In the genomic region with DNA sequence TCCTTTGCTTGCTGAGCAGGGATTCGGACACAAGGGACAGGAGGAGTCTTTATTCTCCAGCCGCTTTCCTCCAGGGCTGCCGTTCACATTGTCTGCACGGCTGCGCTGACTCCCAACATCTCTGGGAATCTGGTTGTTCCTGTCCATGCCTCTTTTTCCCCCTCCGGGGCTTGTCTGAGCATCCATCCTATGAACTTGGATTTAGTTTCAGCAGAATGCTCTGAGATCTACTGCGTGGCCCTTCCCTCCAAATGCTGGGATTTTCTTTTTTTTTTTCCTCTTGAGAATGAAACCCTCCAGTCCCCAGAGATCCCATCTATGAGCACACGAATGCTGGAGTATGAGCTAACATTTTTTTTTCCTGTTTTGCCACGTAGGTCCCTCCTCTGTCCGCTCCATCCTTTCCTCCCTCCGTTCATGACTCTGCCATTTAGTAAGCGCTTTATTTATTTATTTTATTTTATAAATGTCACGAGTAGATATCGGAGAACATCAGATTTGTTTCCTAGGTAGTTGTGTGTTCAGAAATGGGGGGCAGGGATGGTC, we compare ENCODE assay signal across 7 mouse cellular contexts. TPM values are rescaled to one million over a fixed set of nuclear protein-coding genes. Genes with fewer than 3 reads are reported as not detected.
DNase-seq lines count a peak whose midpoint lies in the region; ATAC-seq lines count a peak whose summit lies in the region.

No protein-coding gene starts in this region.

- peak overlapping the region; percentile 73 for H3K27ac ChIP-seq in forebrain, embryonic 12.5 days
- no peak overlapping the region for H3K27ac ChIP-seq in limb, embryonic 13.5 days
- 0 out of 2 replicates have a peak overlapping the region, but pooled peaks have one; percentile 15 for H3K27ac ChIP-seq in stomach, embryonic 14.5 days (ENCODE audit: low read length)

- H3K4me2 ChIP-seq in forebrain, embryonic 12.5 days: peak overlapping the region; percentile 75
- peak overlapping the region; percentile 89 for H3K4me2 ChIP-seq in limb, embryonic 13.5 days (replicated peaks)
- H3K4me2 ChIP-seq in stomach, embryonic 14.5 days (replicated peaks; ENCODE audit: low read depth, low read length): peak overlapping the region; percentile 68

- DNase-seq in ovary, postnatal 10 days (ENCODE audit: low spot score): no peak
- DNase-seq in c-Kit-positive CD71-positive TER-119-positive erythroid progenitor cells, embryonic 14.5 days (ENCODE audit: low spot score): no peak

- no peak for ATAC-seq in megakaryocyte, adult 5-6 weeks (ENCODE audit: poor library complexity, severe bottlenecking)
- no peak for ATAC-seq in forebrain, embryonic 12.5 days (ENCODE audit: low FRiP score)
- no peak for ATAC-seq in limb, embryonic 13.5 days (ENCODE audit: low FRiP score, low read depth)
- ATAC-seq in stomach, embryonic 14.5 days (ENCODE audit: insufficient number of reproducible peaks, insufficient read depth, low FRiP score, low read depth): no peak

- no peaks in the 10 kb centered on the region for H3K27me3 ChIP-seq in megakaryocyte, embryonic 14.5 days (replicated peaks)
- no peaks in the 10 kb centered on the region for H3K27me3 ChIP-seq in forebrain, embryonic 12.5 days
- H3K27me3 ChIP-seq in limb, embryonic 13.5 days: no peaks in the 10 kb centered on the region
- no peaks in the 10 kb centered on the region for H3K27me3 ChIP-seq in stomach, embryonic 14.5 days (ENCODE audit: control insufficient read depth, insufficient read depth, low read length)

- H3K36me3 ChIP-seq in megakaryocyte, embryonic 14.5 days (replicated peaks; ENCODE audit: low read length): peaks cover 52% of the 10 kb centered on the region
- H3K36me3 ChIP-seq in forebrain, embryonic 12.5 days (replicated peaks): no peaks in the 10 kb centered on the region
- peaks cover 4% of the 10 kb centered on the region; the same call in 1 of the 2 replicates for H3K36me3 ChIP-seq in limb, embryonic 13.5 days
- no peaks in the 10 kb centered on the region for H3K36me3 ChIP-seq in stomach, embryonic 14.5 days (ENCODE audit: control insufficient read depth, insufficient read depth, low read length)

- peak overlapping the region; percentile 95 for H3K9ac ChIP-seq in forebrain, embryonic 12.5 days
- no peak overlapping the region for H3K9ac ChIP-seq in limb, embryonic 13.5 days
- no peak overlapping the region for H3K9ac ChIP-seq in stomach, embryonic 14.5 days (replicated peaks; ENCODE audit: low read depth, low read length)

- H3K4me3 ChIP-seq in megakaryocyte, embryonic 14.5 days (replicated peaks): peak overlapping the region; percentile 83
- peak overlapping the region; percentile 91 for H3K4me3 ChIP-seq in forebrain, embryonic 12.5 days (replicated peaks)
- H3K4me3 ChIP-seq in limb, embryonic 13.5 days: 0 out of 2 replicates have a peak overlapping the region, but pooled peaks have one; percentile 1
- peak overlapping the region; percentile 8; the same call in 1 of the 2 replicates for H3K4me3 ChIP-seq in stomach, embryonic 14.5 days (ENCODE audit: low read depth, low read length)

- WGBS in forebrain, embryonic 12.5 days: 24% methylated on average over 14 of the region's 14 CpGs
- 55% methylated on average over 14 of the region's 14 CpGs for WGBS in limb, embryonic 13.5 days
- 41% methylated on average over 14 of the region's 14 CpGs for WGBS in stomach, embryonic 14.5 days

- no peaks in the 10 kb centered on the region for H3K9me3 ChIP-seq in megakaryocyte, embryonic 14.5 days
- no peaks in the 10 kb centered on the region for H3K9me3 ChIP-seq in forebrain, embryonic 12.5 days
- H3K9me3 ChIP-seq in limb, embryonic 13.5 days: no peaks in the 10 kb centered on the region
- no peaks in the 10 kb centered on the region for H3K9me3 ChIP-seq in stomach, embryonic 14.5 days (ENCODE audit: control insufficient read depth, low read depth, low read length)

- H3K4me1 ChIP-seq in megakaryocyte, embryonic 14.5 days: peaks cover 78% of the 10 kb centered on the region
- peaks cover 56% of the 10 kb centered on the region for H3K4me1 ChIP-seq in forebrain, embryonic 12.5 days
- H3K4me1 ChIP-seq in limb, embryonic 13.5 days: peaks cover 46% of the 10 kb centered on the region
- peaks cover 47% of the 10 kb centered on the region for H3K4me1 ChIP-seq in stomach, embryonic 14.5 days (ENCODE audit: control insufficient read depth, insufficient read depth, low read length)

RNA-seq across cellular contexts. Expression of gene Cmip, which starts 4.1 kb away (rescaled TPM):
- 92.3 and 120 TPM in 2 replicates for polyA plus RNA-seq in megakaryocyte, embryonic 14.5 days (2012; ENCODE audit: insufficient read depth, low replicate concordance)
- 58.4 and 60.3 TPM in 2 replicates for total RNA-seq in megakaryocyte, adult 5-6 weeks (2015)
- total RNA-seq in megakaryocyte, adult 5-6 weeks (2017): 22.7 and 26.5 TPM in 2 replicates
- 28.3 and 30.5 TPM in 2 replicates for polyA plus RNA-seq in forebrain, embryonic 12.5 days (2016; fragmentation: Nextera tagmentation; extraction: Ambion mirVana)
- 13.9 and 14.3 TPM in 2 replicates for polyA plus RNA-seq in limb, embryonic 13.5 days (2015; fragmentation: Nextera tagmentation; extraction: Ambion mirVana)
- polyA plus RNA-seq in stomach, embryonic 14.5 days (2014; fragmentation: Nextera tagmentation; extraction: Ambion mirVana): 18.6 and 21.6 TPM in 2 replicates

Comparison
In these comparisons a context has a peak if more than half of its experiments do, and no peak if none do; other contexts are left out.
1. H3K4me3 ChIP-seq: peak in every context shown above with its lines; median percentile 91 in forebrain, embryonic 12.5 days; 83 in megakaryocyte, embryonic 14.5 days; 8 in stomach, embryonic 14.5 days; 1 in limb, embryonic 13.5 days.